Mouse (Mus musculus): Measurements from ENCODE around the gene Scgb1a1. TPM values are rescaled to one million over a fixed set of nuclear protein-coding genes. Genes with fewer than 3 reads are reported as not detected.

Scgb1a1 gene
- total RNA-seq (2012; rRNA removed) (not detected in 2 replicates), polyA plus RNA-seq (2012; ENCODE audit: insufficient read depth in 1 of 2, insufficient read length in 2 of 2, low read depth in 1 of 2, low replicate concordance in 2 of 2, missing spikeins in 1 of 2) (not detected)

DNA sequence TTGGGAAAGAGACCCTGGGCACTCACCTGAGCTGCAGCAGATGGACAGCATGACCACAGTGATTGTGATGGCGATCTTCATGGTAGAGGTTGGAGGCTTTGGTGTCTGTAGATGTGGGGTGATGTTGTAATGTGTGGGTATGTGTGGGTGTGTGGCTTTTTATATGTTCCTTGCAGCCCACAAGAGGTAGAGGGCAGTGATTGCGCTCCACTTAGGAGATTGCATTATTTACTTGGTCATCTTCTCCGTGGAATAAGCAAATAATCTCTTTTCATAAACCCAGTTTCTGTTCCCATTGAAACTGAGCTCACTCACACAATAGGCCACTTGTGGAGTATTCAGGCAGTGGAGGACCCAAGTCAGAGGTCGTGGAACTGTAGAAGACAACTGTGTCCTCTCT lies at the start of gene Scgb1a1:
Gene Scgb1a1, minus strand, starts transcription at position 138 of the 400 bp plus-strand sequence.
- no peaks in the 10 kb centered on the region; a peak in 1 of 4 replicates for H3K27me3 ChIP-seq (ENCODE audit: control insufficient read depth in 1 of 2, insufficient read depth in 2 of 2, low read length in 2 of 2)
- H3K4me1 ChIP-seq (ENCODE audit: control insufficient read depth in 1 of 2, insufficient read depth in 2 of 2, low read length in 2 of 2): peaks cover 0 to 2% of the 10 kb centered on the region in 2 experiments; a peak in 1 of 4 replicates
- no peaks in the 10 kb centered on the region for H3K79me2 ChIP-seq (ENCODE audit: control insufficient read depth, insufficient read depth, low read length, poor library complexity)
- no peak within 1 kb of the TSS for H3K4me3 ChIP-seq (ENCODE audit: control insufficient read depth in 1 of 2, insufficient read depth in 1 of 2, low read depth in 2 of 2, low read length in 2 of 2)
- H3K27ac ChIP-seq (ENCODE audit: control insufficient read depth, low read depth, low read length): no peak within 1 kb of the TSS
- H3K9me3 ChIP-seq (replicated peaks; ENCODE audit: insufficient read depth, low read length): no peaks in the 10 kb centered on the region
- H3K36me3 ChIP-seq (ENCODE audit: control insufficient read depth in 1 of 2, insufficient read depth in 2 of 2, low read length in 2 of 2): peaks cover 0 to 3% of the 10 kb centered on the region in 2 experiments; a peak in 2 of 4 replicates
- no peak within 1 kb of the TSS for H3K9ac ChIP-seq (ENCODE audit: control insufficient read depth, low read depth, low read length, poor library complexity, severe bottlenecking)
- DNase-seq (ENCODE audit: low read depth, low spot score): no peak
- TF ChIP-seq BHLHE40 (IDR thresholded peaks at IDR 0.05; ENCODE audit: borderline replicate concordance, low read depth, low read length) (no peak), GATA1 (IDR thresholded peaks at IDR 0.05; ENCODE audit: low read depth, low read length) (no peak), ELF1 (IDR thresholded peaks at IDR 0.05; ENCODE audit: low read depth, low read length) (no peak), TBP (IDR thresholded peaks at IDR 0.05; ENCODE audit: low read depth, low read length) (no peak), NELFE (IDR thresholded peaks at IDR 0.05; ENCODE audit: low read depth, low read length) (no peak), USF2 (IDR thresholded peaks at IDR 0.05; ENCODE audit: borderline replicate concordance in 1 of 2, insufficient read depth in 1 of 2, low read depth in 1 of 2, low read length in 2 of 2) (no peak), POLR2AphosphoS5 (IDR thresholded peaks at IDR 0.05; ENCODE audit: borderline replicate concordance, low read depth, low read length) (no peak)

DNA sequence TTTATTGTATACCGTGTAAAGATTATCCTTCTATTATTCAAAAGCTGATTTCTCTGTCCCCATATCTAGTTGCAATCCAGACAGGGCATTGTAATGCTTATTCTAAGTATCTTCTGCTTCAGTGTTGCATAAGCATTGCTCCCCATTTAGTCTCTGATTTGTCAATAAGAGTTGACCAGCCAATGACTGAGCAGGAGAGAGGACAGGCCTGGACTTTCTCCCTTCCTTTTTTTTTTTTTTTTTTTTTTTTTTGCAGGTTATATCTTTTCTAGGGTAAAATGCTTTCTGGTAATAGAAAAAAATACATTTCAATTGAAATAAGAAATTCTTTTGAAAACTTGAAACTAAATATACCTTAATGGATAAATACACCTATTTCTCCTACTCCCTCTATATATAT lies 49.4 kb upstream of the Scgb1a1 start:
- Histone ChIP-seq H3K4me1 (ENCODE audit: control insufficient read depth in 1 of 2, insufficient read depth in 2 of 2, low read length in 2 of 2) (peaks cover 2 to 12% of the 10 kb centered on the region in 2 experiments), H3K4me3 (ENCODE audit: control insufficient read depth in 1 of 2, insufficient read depth in 1 of 2, low read depth in 2 of 2, low read length in 2 of 2) (no peak overlapping the region), H3K79me2 (ENCODE audit: control insufficient read depth, insufficient read depth, low read length, poor library complexity) (peaks cover 10% of the 10 kb centered on the region), H3K27me3 (ENCODE audit: control insufficient read depth in 1 of 2, insufficient read depth in 2 of 2, low read length in 2 of 2) (no peaks in the 10 kb centered on the region), H3K9ac (ENCODE audit: control insufficient read depth, low read depth, low read length, poor library complexity, severe bottlenecking) (no peak overlapping the region), H3K27ac (ENCODE audit: control insufficient read depth, low read depth, low read length) (no peak overlapping the region), H3K9me3 (replicated peaks; ENCODE audit: insufficient read depth, low read length) (no peaks in the 10 kb centered on the region), H3K36me3 (ENCODE audit: control insufficient read depth in 1 of 2, insufficient read depth in 2 of 2, low read length in 2 of 2) (peaks cover 3 to 25% of the 10 kb centered on the region in 2 experiments)
- no peak for DNase-seq (ENCODE audit: low read depth, low spot score)
- TF ChIP-seq ZNF384 (IDR thresholded peaks at IDR 0.05; ENCODE audit: low read depth, low read length) (peak; percentile 55), EP300 (IDR thresholded peaks at IDR 0.05; ENCODE audit: low read depth in 1 of 2, low read length in 2 of 2) (no peak)

DNA sequence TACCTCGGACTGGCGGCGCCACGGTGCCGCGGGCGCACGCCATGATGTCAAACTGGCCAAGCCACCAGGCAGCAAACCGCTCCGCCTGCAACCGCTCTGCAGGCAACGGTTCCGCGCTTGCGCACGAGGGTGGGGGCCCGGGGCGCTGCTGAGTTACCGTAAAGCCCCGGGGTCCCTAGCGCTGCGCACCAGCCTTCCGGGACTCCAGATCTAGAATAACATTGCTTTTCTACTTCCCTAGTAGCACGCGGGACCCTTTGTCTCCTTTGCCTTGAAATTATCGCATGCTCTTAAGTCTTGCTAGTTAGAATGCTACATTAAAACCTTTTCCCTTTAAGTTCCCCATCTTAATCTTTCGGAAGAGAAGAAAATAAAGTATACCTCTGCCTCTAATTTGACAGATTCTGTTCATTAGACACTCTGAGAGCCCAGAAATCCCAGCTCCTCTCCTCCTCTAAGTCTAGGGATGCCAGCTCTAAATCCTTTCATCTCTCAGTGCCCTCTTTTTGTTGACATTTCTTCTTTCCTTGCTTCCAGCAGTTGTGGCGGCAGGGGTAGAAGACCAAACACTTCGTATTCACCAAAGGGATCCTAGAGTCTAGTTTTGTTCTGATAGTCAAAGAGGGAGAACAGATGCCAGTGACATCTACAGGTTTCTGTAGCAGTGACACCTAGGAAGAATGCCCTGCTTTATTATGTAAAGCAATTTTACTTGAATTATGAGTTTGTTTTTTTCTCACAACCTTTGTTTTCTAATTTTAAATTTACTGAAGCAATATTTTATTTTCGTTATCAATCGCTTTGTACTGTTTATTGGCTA lies 48.0 kb upstream of the Scgb1a1 start, which contains the start of gene Asrgl1:
Gene Asrgl1, minus strand, starts transcription at position 125 of the 820 bp plus-strand sequence.
- Histone ChIP-seq H3K27ac (ENCODE audit: control insufficient read depth, low read depth, low read length) (peak within 1 kb of the TSS; percentile 64), H3K27me3 (ENCODE audit: control insufficient read depth in 1 of 2, insufficient read depth in 2 of 2, low read length in 2 of 2) (no peaks in the 10 kb centered on the region), H3K9me3 (replicated peaks; ENCODE audit: insufficient read depth, low read length) (no peaks in the 10 kb centered on the region), H3K79me2 (ENCODE audit: control insufficient read depth, insufficient read depth, low read length, poor library complexity) (peaks cover 10% of the 10 kb centered on the region), H3K4me1 (ENCODE audit: control insufficient read depth in 1 of 2, insufficient read depth in 2 of 2, low read length in 2 of 2) (peaks cover 2 to 12% of the 10 kb centered on the region in 2 experiments), H3K36me3 (ENCODE audit: control insufficient read depth in 1 of 2, insufficient read depth in 2 of 2, low read length in 2 of 2) (peaks cover 8 to 25% of the 10 kb centered on the region in 2 experiments), H3K4me3 (ENCODE audit: control insufficient read depth in 1 of 2, insufficient read depth in 1 of 2, low read depth in 2 of 2, low read length in 2 of 2) (peak within 1 kb of the TSS; percentile 76 to 90), H3K9ac (ENCODE audit: control insufficient read depth, low read depth, low read length, poor library complexity, severe bottlenecking) (peak within 1 kb of the TSS; percentile 88)
- DNase-seq (ENCODE audit: low read depth, low spot score): peak; percentile 97
- TF ChIP-seq NRF1 (IDR thresholded peaks at IDR 0.05; ENCODE audit: insufficient read depth, low read depth, low read length, poor library complexity, severe bottlenecking): peak; percentile 89
- TF ChIP-seq ETS1 (IDR thresholded peaks at IDR 0.05; ENCODE audit: low read depth, low read length): 0 out of 2 replicates have a peak, but pooled peaks have one; percentile 9
- TF ChIP-seq MEF2A (IDR thresholded peaks at IDR 0.05; ENCODE audit: extremely low read depth, insufficient replicate concordance, low read depth, low read length, poor library complexity, severe bottlenecking): no peak
- no peak for TF ChIP-seq ZKSCAN1 (IDR thresholded peaks at IDR 0.05; ENCODE audit: low read depth, low read length)
- no peak for TF ChIP-seq TAL1 (IDR thresholded peaks at IDR 0.05; ENCODE audit: low read length)
- no peak for TF ChIP-seq GABPA (IDR thresholded peaks at IDR 0.05; ENCODE audit: low read depth, low read length)
- peak; percentile 78 for TF ChIP-seq HCFC1 (IDR thresholded peaks at IDR 0.05; ENCODE audit: low read depth, low read length)
- peak; percentile 85 to 97; a peak in 2 of 4 replicates for TF ChIP-seq POLR2A (IDR thresholded peaks at IDR 0.05; ENCODE audit: control insufficient read depth in 1 of 2, insufficient read depth in 1 of 2, low read depth in 1 of 2, low read length in 2 of 2, poor library complexity in 1 of 2)
- TF ChIP-seq POLR2AphosphoS2 (IDR thresholded peaks at IDR 0.05; ENCODE audit: low read length): peak; percentile 84
- TF ChIP-seq MAZ (IDR thresholded peaks at IDR 0.05; ENCODE audit: low read depth, low read length): peak; percentile 99
- TF ChIP-seq E2F4 (IDR thresholded peaks at IDR 0.05; ENCODE audit: borderline replicate concordance, low read depth, low read length): no peak
- TF ChIP-seq MYC (IDR thresholded peaks at IDR 0.05; ENCODE audit: low read depth, low read length): peak; percentile 68; the same call in 1 of the 2 replicates
- no peak for TF ChIP-seq ZC3H11A (IDR thresholded peaks at IDR 0.05; ENCODE audit: low read depth, low read length)
- no peak for TF ChIP-seq MAFK (IDR thresholded peaks at IDR 0.05; ENCODE audit: borderline replicate concordance, low read depth, low read length)

Measured in MEL (cell line).